Mouse (Mus musculus) limb, embryonic 12.5 days (tissue): ENCODE measurements around the gene Erich4. TPM values are rescaled to one million over a fixed set of nuclear protein-coding genes. Genes with fewer than 3 reads are reported as not detected.
A peak's percentile ranks its signal among the peaks of the same experiment; 100 is the strongest.

Experiments used
- ATAC-seq: fragments of 200-750 bp; cut with Nextera tagmentation; 2 replicates; pipeline ENCODE4 v1.8.0; 2017; ENCODE audit warnings: low read depth, moderate TSS enrichment; ENCODE audit not compliant: insufficient number of reproducible peaks, insufficient read depth, low FRiP score, low TSS enrichment
- H3K27ac ChIP-seq: fragments of 300-500 bp; sonication (generic); 2 replicates; pipeline ENCODE4 v1.5.1; 2016; ENCODE audit warnings: mild to moderate bottlenecking, moderate library complexity
- H3K27me3 ChIP-seq: fragments of 300-500 bp; sonication (generic); 2 replicates; pipeline ENCODE4 v1.6.1; 2016; ENCODE audit warnings: mild to moderate bottlenecking, moderate library complexity
- H3K36me3 ChIP-seq: fragments of 300-500 bp; sonication (generic); 2 replicates; pipeline ENCODE4 v1.6.1; 2016; ENCODE audit warnings: mild to moderate bottlenecking, moderate library complexity
- H3K4me1 ChIP-seq: fragments of 300-500 bp; sonication (generic); replicated peaks from 2 replicates; pipeline ENCODE4 v1.6.1; 2016
- H3K4me2 ChIP-seq: fragments of 300-500 bp; sonication (generic); 2 replicates; pipeline ENCODE4 v1.6.1; 2016; ENCODE audit warnings: mild to moderate bottlenecking, moderate library complexity
- H3K4me3 ChIP-seq: fragments of 300-500 bp; sonication (generic); replicated peaks from 2 replicates; pipeline ENCODE4 v1.5.1; 2016; ENCODE audit warnings: mild to moderate bottlenecking
- H3K9ac ChIP-seq: fragments of 300-500 bp; sonication (generic); replicated peaks from 2 replicates; pipeline ENCODE4 v1.6.1; 2016; ENCODE audit warnings: mild to moderate bottlenecking, moderate library complexity
- H3K9me3 ChIP-seq: fragments of 300-500 bp; sonication (generic); 2 replicates; pipeline ENCODE4 v1.6.1; 2016; ENCODE audit warnings: mild to moderate bottlenecking, moderate library complexity
- WGBS: fragments of 180-500 bp; shearing (Covaris S2); methylation state at CpG from one replicate; pipeline ENCODE4 v1.1.7; 2016; 5-methylcytosine and 5-hydroxymethylcytosine counted together
- polyA plus RNA-seq: library from polyadenylated mRNA; unstranded; fragments of >200 nt; fragmentation: Nextera tagmentation; extraction: Ambion mirVana; gene quantifications from 2 replicates; pipeline ENCODE4 v1.2.1, GENCODE M21; 2016

The Erich4 gene
- polyA plus RNA-seq, 1 experiment from 2014 or later = not detected

GRCm38 (mm10) chr7:25639754-25640153 lies 24.1 kb upstream of the Erich4 start:
- H3K36me3 ChIP-seq = peaks cover 56% of the 10 kb centered on the region
- WGBS = 95% methylated on average over 4 of the region's 4 CpGs
- H3K4me3 ChIP-seq = no peak overlapping the region
- H3K9ac ChIP-seq = no peak overlapping the region
- H3K4me2 ChIP-seq = no peak overlapping the region
- H3K27me3 ChIP-seq = no peaks in the 10 kb centered on the region
- H3K4me1 ChIP-seq = no peaks in the 10 kb centered on the region
- H3K9me3 ChIP-seq = no peaks in the 10 kb centered on the region
- no peak for ATAC-seq
- H3K27ac ChIP-seq = no peak overlapping the region

DNA sequence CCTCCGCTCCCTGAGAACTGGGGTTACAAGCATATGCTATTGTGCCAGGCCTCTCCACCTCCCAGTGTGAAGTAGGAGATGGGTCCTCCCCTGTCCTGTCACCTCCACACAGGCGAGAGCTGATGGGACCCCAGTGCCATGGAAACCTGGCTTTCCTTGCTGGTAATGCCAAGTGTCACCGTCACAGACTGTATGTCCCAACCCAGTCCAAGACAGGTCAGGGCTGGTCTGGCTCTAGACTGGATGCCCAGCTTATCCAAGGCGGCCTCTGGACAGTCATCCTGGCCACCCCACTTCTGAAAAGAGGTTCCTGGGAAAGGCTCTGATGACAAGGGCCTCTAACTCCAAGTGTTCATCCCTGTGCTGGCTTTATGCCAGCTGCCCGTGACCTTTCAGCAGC lies 21.4 kb upstream of the Erich4 start:
- ATAC-seq = no peak
- Histone ChIP-seq H3K27ac (no peak overlapping the region), H3K4me3 (no peak overlapping the region), H3K4me2 (no peak overlapping the region), H3K9ac (no peak overlapping the region), H3K4me1 (no peaks in the 10 kb centered on the region), H3K36me3 (peaks cover 73% of the 10 kb centered on the region), H3K9me3 (no peaks in the 10 kb centered on the region), H3K27me3 (no peaks in the 10 kb centered on the region)
- WGBS = 85% methylated on average over 5 of the region's 5 CpGs

- ATAC-seq = no peak
- no peak overlapping the region for H3K9ac ChIP-seq
- H3K9me3 ChIP-seq = no peaks in the 10 kb centered on the region
- no peak overlapping the region for H3K27ac ChIP-seq
- no peaks in the 10 kb centered on the region for H3K4me1 ChIP-seq
- H3K4me3 ChIP-seq = no peak overlapping the region
- whole genome bisulfite sequencing = 47% methylated on average over 3 of the region's 3 CpGs
- no peaks in the 10 kb centered on the region for H3K27me3 ChIP-seq
- H3K36me3 ChIP-seq = peaks cover 76% of the 10 kb centered on the region
- no peak overlapping the region for H3K4me2 ChIP-seq
These were observed 20.7 kb upstream of the Erich4 start for GRCm38 (mm10) chr7:25636373-25636772.

- Histone ChIP-seq H3K9ac (no peak overlapping the region), H3K4me3 (no peak overlapping the region), H3K4me1 (peaks cover 5% of the 10 kb centered on the region), H3K36me3 (peaks cover 71% of the 10 kb centered on the region), H3K27ac (no peak overlapping the region), H3K4me2 (no peak overlapping the region), H3K9me3 (no peaks in the 10 kb centered on the region), H3K27me3 (peaks cover 16% of the 10 kb centered on the region)
- WGBS = 88% methylated on average over 5 of the region's 5 CpGs
- ATAC-seq = no peak
These were observed 17.0 kb upstream of the Erich4 start for GRCm38 (mm10) chr7:25632679-25633078.

DNA sequence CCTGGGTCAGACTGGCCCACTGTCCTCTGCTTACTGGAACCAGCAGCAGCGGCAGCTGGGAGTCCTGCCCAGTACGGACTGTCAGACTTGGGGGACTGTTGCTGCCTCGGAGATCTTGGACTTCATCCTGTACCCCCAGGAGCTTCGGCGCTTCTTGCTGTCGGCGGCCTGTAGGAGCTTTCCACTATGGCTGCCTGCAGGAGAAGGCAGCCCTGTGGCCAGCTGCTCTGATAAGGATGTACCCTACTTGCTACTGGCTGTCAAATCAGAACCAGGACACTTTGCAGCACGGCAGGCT lies 12.6 kb upstream of the Erich4 start:
- 62% methylated on average over 8 of the region's 8 CpGs for WGBS
- ATAC-seq = no peak
- peaks cover 19% of the 10 kb centered on the region for H3K4me1 ChIP-seq
- no peak overlapping the region; the same call in 1 of the 2 replicates for H3K4me3 ChIP-seq
- peaks cover 68% of the 10 kb centered on the region for H3K36me3 ChIP-seq
- peak overlapping the region; percentile 63 for H3K4me2 ChIP-seq
- peaks cover 26% of the 10 kb centered on the region for H3K27me3 ChIP-seq
- no peak overlapping the region; the same call in 1 of the 2 replicates for H3K9ac ChIP-seq
- no peak overlapping the region for H3K27ac ChIP-seq
- H3K9me3 ChIP-seq = no peaks in the 10 kb centered on the region

DNA sequence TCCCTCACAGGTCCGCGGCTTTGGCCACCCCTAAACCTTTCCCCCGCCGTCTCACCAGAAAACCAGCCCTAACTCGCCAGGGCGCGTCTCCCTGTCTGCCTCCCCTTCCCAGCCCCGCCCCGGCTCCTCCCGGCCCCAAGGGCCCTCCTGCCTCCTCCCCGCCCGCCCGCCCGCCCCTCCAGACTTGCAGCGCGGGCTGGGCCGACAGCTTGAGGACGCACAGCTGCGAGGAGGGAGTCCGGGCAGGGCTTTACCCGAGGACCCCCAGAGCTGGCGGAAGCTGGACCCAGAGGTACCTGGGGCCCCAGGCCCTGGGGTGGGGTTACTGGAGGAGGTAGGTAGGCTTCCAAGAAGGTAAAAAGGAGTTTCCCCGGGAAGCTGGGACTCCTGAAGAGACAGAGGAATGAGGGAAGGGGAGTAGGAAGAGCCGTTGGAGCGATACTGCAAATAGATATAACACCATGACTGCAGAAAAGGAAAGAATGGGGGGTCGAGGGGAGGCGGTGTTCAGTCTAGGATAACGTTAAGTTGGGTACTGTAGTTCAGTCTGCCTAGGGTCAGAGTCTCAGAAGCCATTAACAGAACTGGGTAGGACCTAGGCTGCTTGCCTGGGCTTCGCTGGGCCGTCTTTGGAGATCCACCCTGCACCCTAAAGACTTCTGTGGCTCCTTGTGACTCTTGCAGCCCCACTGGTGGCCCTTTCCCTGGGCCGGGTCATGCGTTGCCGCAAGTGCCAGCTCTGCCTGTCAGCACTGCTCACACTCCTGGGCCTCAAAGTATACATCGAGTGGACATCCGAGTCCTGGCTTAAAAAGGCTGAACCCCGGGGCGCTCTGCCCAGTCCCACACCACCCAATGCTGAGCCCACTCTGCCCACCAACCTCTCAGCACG lies 12.0 kb upstream of the Erich4 start:
- peaks cover 19% of the 10 kb centered on the region for H3K4me1 ChIP-seq
- peak overlapping the region; percentile 63 for H3K4me2 ChIP-seq
- peaks cover 26% of the 10 kb centered on the region for H3K27me3 ChIP-seq
- peak overlapping the region; percentile 40 for H3K4me3 ChIP-seq
- H3K9me3 ChIP-seq = no peaks in the 10 kb centered on the region
- no peak overlapping the region for H3K27ac ChIP-seq
- H3K36me3 ChIP-seq = peaks cover 68% of the 10 kb centered on the region
- peak overlapping the region; percentile 56 for H3K9ac ChIP-seq
- peak; percentile 43; the same call in 1 of the 2 replicates for ATAC-seq
- 18% methylated on average over 37 of the region's 38 CpGs for WGBS

DNA sequence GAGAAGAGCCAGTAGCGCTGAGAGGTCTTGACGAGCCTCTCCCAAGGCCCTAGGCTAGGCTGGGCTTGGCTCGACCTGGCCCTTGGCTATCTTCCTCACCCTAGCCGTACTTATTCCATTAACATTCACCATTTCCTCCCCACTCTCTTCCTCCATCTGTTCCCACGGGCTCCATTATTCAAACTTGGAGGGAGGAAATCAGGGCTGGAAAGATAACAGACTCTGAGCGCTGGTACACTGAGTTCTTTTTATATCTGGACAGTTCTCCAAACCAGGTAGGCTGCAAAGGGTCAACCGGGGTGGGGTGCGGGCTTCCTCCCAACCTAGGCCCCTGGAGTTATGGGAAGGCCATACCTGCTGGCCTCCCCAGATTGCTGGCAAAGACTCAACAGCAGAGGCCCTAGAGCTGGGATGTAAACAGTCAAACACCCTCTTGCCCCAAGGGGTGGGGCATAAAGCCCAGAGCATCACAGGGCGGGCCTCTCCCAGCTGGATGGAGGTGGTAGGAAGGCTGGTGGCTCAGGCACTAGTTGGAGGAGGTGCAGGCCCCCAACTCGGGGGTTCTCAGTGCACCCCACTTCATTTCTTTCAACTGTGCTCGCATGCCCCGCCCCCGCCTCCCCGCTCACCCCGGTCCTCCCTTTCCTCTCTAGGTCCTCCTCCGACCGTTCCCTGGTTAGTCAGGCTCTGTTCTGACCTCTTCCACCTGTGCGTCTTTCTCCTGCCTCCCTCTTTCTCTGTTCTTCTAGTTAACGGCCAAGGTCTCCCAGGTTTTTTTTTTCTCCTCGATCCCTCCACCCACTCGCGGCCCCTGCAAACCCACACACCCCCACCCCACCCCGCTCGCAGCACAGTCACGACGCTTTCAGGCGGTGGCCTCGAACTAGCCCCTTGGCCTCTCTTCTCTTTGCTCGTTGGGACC lies 11.1 kb upstream of the Erich4 start, which contains the start of gene B3gnt8:
Gene B3gnt8, plus strand, starts transcription at position 146 of the 922 bp plus-strand sequence.
- ATAC-seq = peak; percentile 22; the same call in 1 of the 2 replicates
- Histone ChIP-seq H3K27ac (no peak within 1 kb of the TSS), H3K36me3 (peaks cover 68% of the 10 kb centered on the region), H3K9ac (peak within 1 kb of the TSS; percentile 56), H3K9me3 (no peaks in the 10 kb centered on the region), H3K4me2 (peak within 1 kb of the TSS; percentile 63), H3K4me3 (peak within 1 kb of the TSS; percentile 40), H3K27me3 (peaks cover 26% of the 10 kb centered on the region), H3K4me1 (peaks cover 19% of the 10 kb centered on the region)
- WGBS = 19% methylated on average over 29 of the region's 29 CpGs

GRCm38 (mm10) chr7:25625594-25626250 lies 10.0 kb upstream of the Erich4 start:
- no peak overlapping the region for H3K4me3 ChIP-seq
- no peak overlapping the region for H3K9ac ChIP-seq
- H3K36me3 ChIP-seq = peaks cover 68% of the 10 kb centered on the region
- H3K4me1 ChIP-seq = peaks cover 19% of the 10 kb centered on the region
- no peak overlapping the region for H3K27ac ChIP-seq
- no peak for ATAC-seq
- peaks cover 26% of the 10 kb centered on the region for H3K27me3 ChIP-seq
- 74% methylated on average over 10 of the region's 10 CpGs for WGBS
- H3K4me2 ChIP-seq = no peak overlapping the region
- no peaks in the 10 kb centered on the region for H3K9me3 ChIP-seq

DNA sequence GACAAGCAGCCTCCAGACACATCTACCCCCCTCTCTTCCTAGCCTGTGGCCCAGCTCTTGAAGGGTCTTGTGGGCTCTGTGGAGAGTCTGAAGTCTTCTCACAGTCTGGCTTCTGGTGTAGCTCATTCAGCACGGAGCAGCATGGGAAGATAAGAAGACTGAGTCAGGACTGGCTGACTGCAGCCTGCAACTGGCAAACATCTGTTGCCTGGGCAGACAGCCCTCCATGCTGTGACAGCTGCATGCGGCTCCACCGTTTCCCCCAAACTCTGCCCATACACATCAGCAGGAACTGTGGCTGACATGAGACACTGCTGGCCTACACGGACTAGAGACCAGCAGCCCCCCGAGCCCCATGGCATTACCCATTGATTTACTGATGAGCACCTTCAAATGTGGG lies 9.2 kb upstream of the Erich4 start:
- WGBS = 75% methylated on average over 5 of the region's 5 CpGs
- Histone ChIP-seq H3K4me1 (peaks cover 24% of the 10 kb centered on the region), H3K36me3 (peaks cover 59% of the 10 kb centered on the region), H3K27me3 (peaks cover 26% of the 10 kb centered on the region), H3K9me3 (no peaks in the 10 kb centered on the region), H3K4me2 (no peak overlapping the region), H3K9ac (no peak overlapping the region), H3K27ac (no peak overlapping the region), H3K4me3 (no peak overlapping the region)
- ATAC-seq = no peak

GRCm38 (mm10) chr7:25623857-25624370 lies 8.2 kb upstream of the Erich4 start:
- Histone ChIP-seq H3K9me3 (no peaks in the 10 kb centered on the region), H3K36me3 (peaks cover 51% of the 10 kb centered on the region), H3K4me3 (no peak overlapping the region), H3K27ac (no peak overlapping the region), H3K4me2 (no peak overlapping the region), H3K9ac (no peak overlapping the region), H3K27me3 (peaks cover 21% of the 10 kb centered on the region), H3K4me1 (peaks cover 26% of the 10 kb centered on the region)
- ATAC-seq = no peak
- WGBS = 88% methylated on average over 11 of the region's 11 CpGs
